Mouse (Mus musculus) myocyte (in vitro differentiated cells): ENCODE measurements around the gene Prrx2. TPM values are rescaled to one million over a fixed set of nuclear protein-coding genes. Genes with fewer than 3 reads are reported as not detected.

Experiments used
- H3K27me3 ChIP-seq: one replicate; pipeline ENCODE4 v1.6.1; 2011; ENCODE audit not compliant: control insufficient read depth, insufficient read depth, insufficient read length
- H3K36me3 ChIP-seq: one replicate; pipeline ENCODE4 v1.6.1; 2011; ENCODE audit not compliant: control insufficient read depth, insufficient read depth
- H3K4me2 ChIP-seq: one replicate; pipeline ENCODE4 v1.6.1; 2011; ENCODE audit warnings: low read depth, control low read depth
- H3K4me3 ChIP-seq: one replicate; pipeline ENCODE4 v1.5.1; 2011; ENCODE audit warnings: mild to moderate bottlenecking, control low read depth, moderate library complexity
- H3K79me2 ChIP-seq: one replicate; pipeline ENCODE4 v1.6.1; 2011; ENCODE audit not compliant: control insufficient read depth, insufficient read depth
- H3ac ChIP-seq: one replicate; pipeline ENCODE4 v1.6.1; 2011; ENCODE audit not compliant: control insufficient read depth, insufficient read length
- CEBPB ChIP-seq: IDR thresholded peaks from 2 replicates; pipeline ENCODE4 v1.6.1; 2011; ENCODE audit warnings: mild to moderate bottlenecking, moderate library complexity; ENCODE audit not compliant: poor library complexity, insufficient read depth, severe bottlenecking
- E2F4 ChIP-seq: IDR thresholded peaks from one replicate; pipeline ENCODE4 v1.6.1; 2011; ENCODE audit warnings: mild to moderate bottlenecking, control low read depth, moderate library complexity; ENCODE audit not compliant: insufficient read depth
- MAX ChIP-seq: IDR thresholded peaks from one replicate; pipeline ENCODE4 v1.6.1; 2011; ENCODE audit warnings: low read depth, mild to moderate bottlenecking, control low read depth
- MYOD1 ChIP-seq, 3 experiments: IDR thresholded peaks; one replicate each; pipeline ENCODE4 v1.6.1; 2011; ENCODE audit warnings: control low read depth in 2 of 3, low read depth in 2 of 3, mild to moderate bottlenecking in 2 of 3, moderate library complexity in 1 of 3; ENCODE audit not compliant: insufficient read length in 2 of 3, control insufficient read depth in 1 of 3
- MYOG ChIP-seq, 3 experiments: IDR thresholded peaks; one replicate each; pipeline ENCODE4 v1.6.1; 2011; ENCODE audit warnings: control low read depth in 2 of 3, low read depth in 2 of 3, mild to moderate bottlenecking in 2 of 3; ENCODE audit not compliant: insufficient read length in 2 of 3, control insufficient read depth in 1 of 3, insufficient read depth in 1 of 3
- POLR2A ChIP-seq: IDR thresholded peaks from one replicate; pipeline ENCODE4 v1.6.1; 2011; ENCODE audit warnings: low read depth, mild to moderate bottlenecking, control low read depth, moderate library complexity; ENCODE audit not compliant: insufficient read length
- POLR2AphosphoS2 ChIP-seq: IDR thresholded peaks from one replicate; pipeline ENCODE4 v1.6.1; 2011; ENCODE audit warnings: low read depth, control low read depth; ENCODE audit not compliant: insufficient read length
- REST ChIP-seq: IDR thresholded peaks from one replicate; pipeline ENCODE4 v1.6.1; 2011; ENCODE audit warnings: mild to moderate bottlenecking, control low read depth, moderate library complexity; ENCODE audit not compliant: insufficient read depth, insufficient read length
- SRF ChIP-seq: IDR thresholded peaks from one replicate; pipeline ENCODE4 v1.6.1; 2011; ENCODE audit warnings: low read depth; ENCODE audit not compliant: control insufficient read depth, insufficient read length
- TCF12 ChIP-seq: IDR thresholded peaks from one replicate; pipeline ENCODE4 v1.6.1; 2011; ENCODE audit warnings: mild to moderate bottlenecking, control low read depth; ENCODE audit not compliant: poor library complexity, insufficient read depth, severe bottlenecking
- TCF3 ChIP-seq: IDR thresholded peaks from one replicate; pipeline ENCODE4 v1.6.1; 2011; ENCODE audit warnings: low read depth, control low read depth; ENCODE audit not compliant: insufficient read length
- USF1 ChIP-seq: IDR thresholded peaks from one replicate; pipeline ENCODE4 v1.6.1; 2011; ENCODE audit warnings: low read depth, mild to moderate bottlenecking, control low read depth, moderate library complexity
- polyA plus RNA-seq: library from polyadenylated mRNA; unstranded; fragments of >200 nt; fragmentation: generic; extraction: Trizol; gene quantifications from one replicate; pipeline ENCODE4 v1.2.1, GENCODE M21; 2012; ENCODE audit warnings: missing spikeins

Gene Prrx2
- polyA plus RNA-seq, 1 experiment, result 21.8 TPM

DNA sequence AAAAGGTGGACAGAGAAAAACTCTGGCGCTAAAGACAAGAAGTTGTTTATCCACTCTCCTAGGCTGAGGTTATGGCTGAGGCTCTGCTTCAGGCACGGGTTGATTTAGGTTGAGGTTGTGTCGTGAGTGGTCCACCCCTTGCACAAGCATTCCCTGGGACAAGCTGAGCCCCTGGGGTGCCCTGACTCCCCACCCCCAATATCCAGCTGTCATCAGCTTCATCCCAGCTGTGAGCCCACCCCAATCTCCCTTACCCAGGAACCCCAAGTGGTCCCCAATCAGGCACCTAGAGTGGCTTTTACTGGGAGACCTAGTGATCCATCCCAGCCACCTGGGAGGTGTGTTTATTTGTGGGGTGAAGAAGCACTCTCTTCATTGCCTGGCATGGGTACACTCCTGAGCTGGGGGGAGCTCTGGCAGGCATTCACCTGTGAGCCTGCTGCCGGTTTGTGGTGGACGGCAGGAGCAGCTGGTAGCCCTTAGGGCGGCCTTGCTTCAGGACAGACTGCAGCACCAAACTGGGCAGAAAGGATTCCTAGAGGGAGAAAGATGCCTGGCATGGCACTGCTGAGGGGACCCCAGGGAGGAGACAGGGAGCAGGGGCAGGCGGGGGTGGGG, 39.4 kb upstream of the Prrx2 start:
- Histone ChIP-seq H3K27me3 (no peaks in the 10 kb centered on the region), H3K4me2 (peak overlapping the region; percentile 98), H3K4me3 (peak overlapping the region; percentile 22), H3K79me2 (no peaks in the 10 kb centered on the region), H3ac (peak overlapping the region; percentile 16), H3K36me3 (no peaks in the 10 kb centered on the region)
- TF ChIP-seq TCF12 (no peak), TCF3 (no peak), POLR2A (no peak), MYOG (IDR thresholded peaks at IDR 0.05; ENCODE audit: control insufficient read depth in 1 of 3, insufficient read depth in 1 of 3, insufficient read length in 2 of 3, low read depth in 2 of 3) (peak in 2 of 3 experiments; percentile 17 to 39)

DNA sequence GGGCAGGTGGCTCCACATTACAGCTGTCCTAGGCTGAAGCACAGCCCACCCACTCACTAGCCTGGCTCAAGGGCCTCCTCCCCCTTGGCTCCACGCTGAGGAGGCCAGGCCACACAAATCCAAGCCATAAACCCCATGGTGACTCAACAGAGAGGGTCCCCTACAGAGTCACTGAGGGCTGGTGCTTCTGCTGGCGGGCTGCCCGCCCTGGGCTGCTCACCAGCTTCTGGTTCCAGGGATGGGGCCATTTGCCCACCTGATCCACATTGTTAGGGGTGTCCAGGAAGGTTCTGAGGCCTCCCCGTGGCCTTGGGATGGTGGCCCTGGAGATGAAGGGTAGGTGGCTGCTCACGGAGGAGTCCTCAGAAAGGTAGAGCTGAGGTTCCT, 38.9 kb upstream of the Prrx2 start:
- Histone ChIP-seq H3K79me2 (no peaks in the 10 kb centered on the region), H3K4me2 (peak overlapping the region; percentile 98), H3ac (no peak overlapping the region), H3K27me3 (peaks cover 3% of the 10 kb centered on the region), H3K36me3 (no peaks in the 10 kb centered on the region), H3K4me3 (peak overlapping the region; percentile 22)
- TF ChIP-seq USF1, result no peak
- TF ChIP-seq MYOD1 (IDR thresholded peaks at IDR 0.05; ENCODE audit: control insufficient read depth in 1 of 3, insufficient read length in 2 of 3, low read depth in 2 of 3), result peak in 1 of 3 experiments; percentile 73

DNA sequence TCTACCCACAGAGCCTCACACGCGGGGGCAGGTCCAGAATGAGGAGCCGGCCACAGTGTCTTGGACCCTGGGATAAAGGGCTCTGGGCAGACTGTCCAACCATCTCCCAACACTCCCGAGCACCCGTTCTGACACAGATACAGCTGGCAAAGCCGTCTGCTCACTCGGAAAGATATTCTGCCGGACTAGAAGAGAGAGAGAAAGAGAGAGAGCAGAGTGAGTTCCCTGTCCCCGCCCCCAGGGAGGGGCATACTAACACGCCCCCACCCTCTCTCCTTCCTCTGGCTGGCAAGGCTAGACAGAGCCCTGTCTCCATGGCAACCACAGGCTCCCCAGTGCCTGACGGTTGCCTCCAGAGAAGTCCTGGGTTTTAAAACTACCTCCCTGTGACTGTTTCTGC, 38.4 kb upstream of the Prrx2 start:
- TF ChIP-seq E2F4 (no peak), SRF (peak; percentile 23), POLR2AphosphoS2 (peak; percentile 60), CEBPB (no peak), USF1 (no peak), REST (no peak), TCF12 (no peak), MYOG (IDR thresholded peaks at IDR 0.05; ENCODE audit: control insufficient read depth in 1 of 3, insufficient read depth in 1 of 3, insufficient read length in 2 of 3, low read depth in 2 of 3) (no peak), TCF3 (no peak), POLR2A (peak; percentile 62)
- peak overlapping the region; percentile 22 for H3K4me3 ChIP-seq
- peak overlapping the region; percentile 98 for H3K4me2 ChIP-seq

DNA sequence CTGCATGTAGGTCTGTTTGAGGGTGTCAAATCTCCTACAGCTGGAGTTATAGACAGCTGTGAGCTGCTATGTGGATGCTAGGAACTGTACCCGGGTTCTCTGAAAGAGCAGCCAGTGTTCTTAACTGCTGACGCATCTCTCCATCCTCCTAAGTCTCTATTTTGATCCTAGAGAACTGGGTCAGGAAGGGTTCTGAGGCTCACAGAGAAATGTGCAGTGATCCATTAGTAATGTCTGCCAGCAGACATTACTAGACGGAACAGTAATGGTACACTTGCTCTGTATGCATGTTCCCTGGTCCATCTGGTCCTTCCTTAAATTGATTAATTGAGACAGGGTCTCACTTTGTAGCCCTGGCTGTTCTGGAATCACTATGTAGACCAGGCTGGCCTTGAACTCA, 35.3 kb upstream of the Prrx2 start:
- TF ChIP-seq MAX (no peak), SRF (no peak), USF1 (no peak), POLR2AphosphoS2 (no peak), TCF3 (no peak), MYOD1 (IDR thresholded peaks at IDR 0.05; ENCODE audit: control insufficient read depth in 1 of 3, insufficient read length in 2 of 3, low read depth in 2 of 3) (no peak), REST (no peak)
- Histone ChIP-seq H3K36me3 (no peaks in the 10 kb centered on the region), H3ac (no peak overlapping the region), H3K79me2 (no peaks in the 10 kb centered on the region), H3K4me2 (no peak overlapping the region), H3K27me3 (peaks cover 10% of the 10 kb centered on the region), H3K4me3 (no peak overlapping the region)

More for the DNA sequence above, 38.4 kb upstream of the Prrx2 start:
- no peaks in the 10 kb centered on the region for H3K36me3 ChIP-seq
- no peak overlapping the region for H3ac ChIP-seq
- no peaks in the 10 kb centered on the region for H3K79me2 ChIP-seq
- H3K27me3 ChIP-seq, result peaks cover 8% of the 10 kb centered on the region

DNA sequence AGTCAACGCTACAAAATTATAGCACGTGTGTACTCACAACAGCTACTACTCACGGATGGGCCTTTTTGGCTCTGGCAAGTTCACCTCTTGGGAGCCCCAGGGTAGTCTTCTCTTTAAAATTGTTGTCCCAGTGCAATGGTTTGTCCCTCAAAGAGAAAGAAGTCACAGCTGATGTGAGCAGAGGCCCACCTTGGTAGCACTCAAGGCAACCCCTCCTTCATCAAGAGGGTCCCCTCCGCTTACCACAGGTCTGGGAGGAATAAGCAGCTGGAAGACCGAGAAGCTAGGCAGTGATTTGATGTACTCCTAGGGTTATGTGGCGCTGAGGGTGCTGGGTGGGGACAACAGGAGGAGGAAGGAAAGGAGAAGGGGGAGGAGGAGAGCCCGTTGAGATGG, 34.1 kb upstream of the Prrx2 start:
- H3K36me3 ChIP-seq, result no peaks in the 10 kb centered on the region
- no peak for TF ChIP-seq POLR2AphosphoS2
- no peak for TF ChIP-seq USF1
- TF ChIP-seq MYOG (IDR thresholded peaks at IDR 0.05; ENCODE audit: control insufficient read depth in 1 of 3, insufficient read depth in 1 of 3, insufficient read length in 2 of 3, low read depth in 2 of 3), result no peak
- TF ChIP-seq CEBPB, result no peak
- no peak for TF ChIP-seq MAX
- no peak for TF ChIP-seq TCF3
- no peak for TF ChIP-seq TCF12
- no peak for TF ChIP-seq MYOD1 (IDR thresholded peaks at IDR 0.05; ENCODE audit: control insufficient read depth in 1 of 3, insufficient read length in 2 of 3, low read depth in 2 of 3)
- TF ChIP-seq POLR2A, result no peak
- no peak for TF ChIP-seq E2F4
- no peak for TF ChIP-seq SRF
- no peak for TF ChIP-seq REST
- no peak overlapping the region for H3ac ChIP-seq
- H3K4me2 ChIP-seq, result no peak overlapping the region
- H3K4me3 ChIP-seq, result no peak overlapping the region
- H3K79me2 ChIP-seq, result no peaks in the 10 kb centered on the region
- H3K27me3 ChIP-seq, result peaks cover 10% of the 10 kb centered on the region
